Mouse (Mus musculus): ENCODE data around the gene March2. TPM values are rescaled to one million over a fixed set of nuclear protein-coding genes. Genes with fewer than 3 reads are reported as not detected.
A peak's percentile ranks its signal among the peaks of the same experiment; 100 is the strongest.

The March2 gene
- polyA plus RNA-seq (2012; ENCODE audit: insufficient read depth, insufficient read length, missing spikeins), result 61.3 and 62.9 TPM in 2 replicates

- no peak within 1 kb of the TSS for H3K27ac ChIP-seq (ENCODE audit: insufficient read depth, low read depth, low read length)
- H3K4me1 ChIP-seq (ENCODE audit: control insufficient read depth, insufficient read depth, low read length), result peaks cover 6% of the 10 kb centered on the region
- TF ChIP-seq CTCF (IDR thresholded peaks at IDR 0.05; ENCODE audit: low read depth, low read length) (no peak), POLR2A (IDR thresholded peaks at IDR 0.05; ENCODE audit: borderline replicate concordance, low read depth, low read length) (no peak; the same call in 1 of the 2 replicates)
- H3K4me3 ChIP-seq (ENCODE audit: insufficient read depth, low read length), result peak within 1 kb of the TSS; percentile 83
Observed at GRCm38 (mm10) chr17:33718384-33718881, at the start of gene March2. March2 (minus strand) TSS chr17:33718670.

DNA sequence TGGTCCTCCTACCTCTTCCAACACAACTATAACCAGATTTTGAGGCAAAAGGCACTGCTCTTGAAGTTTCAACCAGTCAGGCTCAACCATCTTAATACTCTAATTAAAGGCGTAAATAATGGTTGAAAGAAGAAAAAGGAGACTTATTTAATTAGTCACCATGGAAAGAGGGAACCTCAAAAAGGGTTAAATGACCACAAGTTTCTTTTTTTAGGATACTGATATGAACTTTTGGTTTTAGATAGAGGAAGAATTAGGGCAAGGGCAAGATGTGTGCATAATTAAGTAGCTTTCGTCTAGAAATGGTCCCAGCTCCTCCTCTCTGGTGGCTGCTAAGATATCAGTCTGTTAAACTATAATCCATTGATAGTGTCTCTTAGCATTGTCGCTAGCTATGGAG, 47.9 kb upstream of the March2 start:
- Histone ChIP-seq H3K27ac (ENCODE audit: insufficient read depth, low read depth, low read length) (no peak overlapping the region), H3K4me1 (ENCODE audit: control insufficient read depth, insufficient read depth, low read length) (peaks cover 3% of the 10 kb centered on the region; the same call in 1 of the 2 replicates), H3K4me3 (ENCODE audit: insufficient read depth, low read length) (no peak overlapping the region)
- TF ChIP-seq CTCF (IDR thresholded peaks at IDR 0.05; ENCODE audit: low read depth, low read length), result no peak
- TF ChIP-seq POLR2A (IDR thresholded peaks at IDR 0.05; ENCODE audit: borderline replicate concordance, low read depth, low read length), result no peak

- TF ChIP-seq CTCF (IDR thresholded peaks at IDR 0.05; ENCODE audit: low read depth, low read length), result no peak
- TF ChIP-seq POLR2A (IDR thresholded peaks at IDR 0.05; ENCODE audit: borderline replicate concordance, low read depth, low read length), result no peak
- Histone ChIP-seq H3K27ac (ENCODE audit: insufficient read depth, low read depth, low read length) (peak within 1 kb of the TSS; percentile 99), H3K4me1 (ENCODE audit: control insufficient read depth, insufficient read depth, low read length) (peaks cover 28% of the 10 kb centered on the region), H3K4me3 (ENCODE audit: insufficient read depth, low read length) (peak within 1 kb of the TSS; percentile 90)
Observed at GRCm38 (mm10) chr17:33760255-33761165, 42.0 kb upstream of the March2 start, which contains the start of gene Rab11b. Rab11b (minus strand) TSS chr17:33760530.

DNA sequence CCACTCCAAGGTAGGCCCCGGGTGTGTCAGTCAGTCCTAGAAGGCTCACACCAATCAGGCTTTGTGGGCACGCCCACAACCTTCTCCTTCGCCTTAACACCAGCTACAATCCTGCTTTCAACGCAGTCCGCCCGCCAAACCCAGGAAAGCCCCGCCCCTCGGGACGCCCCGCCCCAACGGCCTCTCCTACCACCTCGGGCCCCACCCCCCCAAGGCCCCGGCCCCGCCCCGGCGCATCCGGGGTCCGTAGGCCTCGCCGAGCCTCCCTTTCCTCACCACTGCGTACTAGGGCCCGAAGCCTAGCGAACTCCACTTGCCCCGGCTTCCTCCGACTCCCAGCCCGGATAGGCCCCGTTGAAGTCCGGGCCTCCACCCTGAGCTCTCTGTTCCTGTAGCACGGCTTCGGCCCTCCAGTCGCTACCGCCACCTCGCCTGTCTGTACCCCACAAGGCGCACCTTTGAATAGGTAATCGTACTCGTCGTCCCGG, 41.3 kb upstream of the March2 start:
- Histone ChIP-seq H3K4me3 (ENCODE audit: insufficient read depth, low read length) (peak overlapping the region; percentile 90), H3K4me1 (ENCODE audit: control insufficient read depth, insufficient read depth, low read length) (peaks cover 28% of the 10 kb centered on the region), H3K27ac (ENCODE audit: insufficient read depth, low read depth, low read length) (peak overlapping the region; percentile 99)
- TF ChIP-seq POLR2A (IDR thresholded peaks at IDR 0.05; ENCODE audit: borderline replicate concordance, low read depth, low read length), result no peak
- TF ChIP-seq CTCF (IDR thresholded peaks at IDR 0.05; ENCODE audit: low read depth, low read length), result no peak

GRCm38 (mm10) chr17:33757231-33757630, 38.8 kb upstream of the March2 start:
- no peak for TF ChIP-seq CTCF (IDR thresholded peaks at IDR 0.05; ENCODE audit: low read depth, low read length)
- no peak for TF ChIP-seq POLR2A (IDR thresholded peaks at IDR 0.05; ENCODE audit: borderline replicate concordance, low read depth, low read length)
- H3K4me1 ChIP-seq (ENCODE audit: control insufficient read depth, insufficient read depth, low read length), result peaks cover 28% of the 10 kb centered on the region

DNA sequence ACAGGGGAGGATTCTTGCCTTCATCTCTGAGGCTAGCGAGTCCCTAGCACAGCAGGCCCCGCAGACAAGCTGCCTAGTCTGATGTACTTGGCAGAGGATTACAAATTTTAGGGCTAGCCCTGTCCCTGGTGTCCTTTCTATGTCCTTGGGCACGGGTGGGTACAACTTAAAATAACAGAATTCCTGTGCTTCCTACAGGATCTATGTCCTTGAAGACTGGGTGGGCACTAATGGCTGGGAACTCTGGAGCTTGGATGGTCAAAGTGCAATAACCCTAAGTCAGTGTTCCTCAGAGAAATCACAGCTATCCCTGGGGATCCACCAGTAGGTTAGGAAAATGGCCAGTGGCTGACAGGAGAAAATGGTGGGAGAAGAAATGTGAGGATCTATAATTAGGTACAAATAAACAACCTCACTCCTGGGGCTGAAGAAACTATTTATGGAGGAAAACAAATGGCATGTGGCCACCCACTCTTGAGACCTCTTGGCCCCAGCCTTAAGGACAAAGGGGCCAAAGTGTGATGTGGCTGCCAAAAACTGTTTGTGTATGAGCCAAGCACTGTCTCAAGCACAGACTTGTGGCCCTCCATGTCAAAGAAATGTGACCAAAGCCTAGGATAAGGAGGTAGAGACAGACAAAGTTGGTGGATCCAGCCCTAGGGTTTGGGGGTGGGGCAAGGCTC, 37.8 kb upstream of the March2 start:
- H3K4me1 ChIP-seq (ENCODE audit: control insufficient read depth, insufficient read depth, low read length), result peaks cover 28% of the 10 kb centered on the region
- H3K4me3 ChIP-seq (ENCODE audit: insufficient read depth, low read length), result no peak overlapping the region
- H3K27ac ChIP-seq (ENCODE audit: insufficient read depth, low read depth, low read length), result no peak overlapping the region
- TF ChIP-seq POLR2A (IDR thresholded peaks at IDR 0.05; ENCODE audit: borderline replicate concordance, low read depth, low read length) (no peak), CTCF (IDR thresholded peaks at IDR 0.05; ENCODE audit: low read depth, low read length) (no peak)

More at GRCm38 (mm10) chr17:33757231-33757630, 38.8 kb upstream of the March2 start:
- no peak overlapping the region for H3K27ac ChIP-seq (ENCODE audit: insufficient read depth, low read depth, low read length)
- H3K4me3 ChIP-seq (ENCODE audit: insufficient read depth, low read length), result no peak overlapping the region

DNA sequence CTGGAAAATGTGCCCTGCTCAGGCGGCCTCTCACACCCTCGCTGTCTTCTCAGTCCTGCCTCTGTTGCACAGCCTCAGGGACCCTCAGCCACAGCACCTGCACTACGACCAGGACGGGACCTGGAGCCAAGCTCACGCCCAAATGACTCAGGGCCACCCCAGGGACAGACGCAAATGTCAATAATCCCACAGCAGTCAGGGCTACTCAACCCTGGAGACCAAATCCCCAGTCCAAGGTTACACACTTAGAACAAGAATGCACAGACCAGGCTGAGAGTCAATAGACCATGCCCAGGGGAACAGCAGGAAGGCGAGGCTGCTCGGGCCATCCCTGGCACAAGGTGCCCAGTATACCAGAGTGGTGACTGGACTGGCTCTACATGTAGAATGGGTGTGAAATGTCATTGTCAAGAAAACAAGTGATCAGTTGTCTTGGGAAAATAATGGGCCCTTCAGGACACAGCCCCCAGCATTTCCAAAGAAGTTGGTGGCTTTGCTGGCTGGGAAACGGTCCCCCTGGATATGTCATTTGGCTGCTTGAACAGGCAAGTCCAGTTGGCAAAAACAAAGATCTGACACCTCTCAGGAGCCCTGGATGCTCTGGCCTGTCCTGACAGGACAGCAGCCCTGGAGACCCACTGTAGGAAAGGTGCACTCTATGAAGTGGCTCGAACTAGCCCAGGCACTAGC, 37.1 kb upstream of the March2 start:
- H3K4me1 ChIP-seq (ENCODE audit: control insufficient read depth, insufficient read depth, low read length), result peaks cover 25% of the 10 kb centered on the region
- no peak overlapping the region for H3K4me3 ChIP-seq (ENCODE audit: insufficient read depth, low read length)
- no peak for TF ChIP-seq POLR2A (IDR thresholded peaks at IDR 0.05; ENCODE audit: borderline replicate concordance, low read depth, low read length)
- no peak for TF ChIP-seq CTCF (IDR thresholded peaks at IDR 0.05; ENCODE audit: low read depth, low read length)
- no peak overlapping the region for H3K27ac ChIP-seq (ENCODE audit: insufficient read depth, low read depth, low read length)

DNA sequence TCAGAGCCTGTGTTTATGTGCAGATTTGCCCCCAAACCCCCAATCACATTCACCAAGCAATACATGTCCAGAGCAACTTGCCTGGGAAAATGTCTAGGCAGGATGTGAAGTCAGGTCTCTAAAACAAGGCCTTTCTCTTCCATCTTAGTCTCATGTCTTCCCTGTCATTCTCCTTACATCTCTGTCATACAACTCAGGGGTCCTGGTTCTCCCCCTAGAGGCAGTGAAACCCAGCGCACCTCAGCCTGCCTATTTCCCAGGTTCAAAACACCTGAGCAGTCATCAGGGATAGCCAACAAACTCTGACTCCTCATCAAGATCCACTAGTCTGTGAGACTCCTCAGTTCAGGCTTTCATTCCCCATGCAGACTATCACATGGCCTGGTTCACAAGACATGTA, 36.2 kb upstream of the March2 start:
- H3K27ac ChIP-seq (ENCODE audit: insufficient read depth, low read depth, low read length), result no peak overlapping the region
- TF ChIP-seq POLR2A (IDR thresholded peaks at IDR 0.05; ENCODE audit: borderline replicate concordance, low read depth, low read length) (no peak), CTCF (IDR thresholded peaks at IDR 0.05; ENCODE audit: low read depth, low read length) (no peak)
- H3K4me1 ChIP-seq (ENCODE audit: control insufficient read depth, insufficient read depth, low read length), result peaks cover 25% of the 10 kb centered on the region
- no peak overlapping the region for H3K4me3 ChIP-seq (ENCODE audit: insufficient read depth, low read length)

GRCm38 (mm10) chr17:33752297-33752696, 33.8 kb upstream of the March2 start:
- Histone ChIP-seq H3K4me1 (ENCODE audit: control insufficient read depth, insufficient read depth, low read length) (peaks cover 10% of the 10 kb centered on the region), H3K27ac (ENCODE audit: insufficient read depth, low read depth, low read length) (no peak overlapping the region), H3K4me3 (ENCODE audit: insufficient read depth, low read length) (no peak overlapping the region)
- TF ChIP-seq POLR2A (IDR thresholded peaks at IDR 0.05; ENCODE audit: borderline replicate concordance, low read depth, low read length), result no peak
- no peak for TF ChIP-seq CTCF (IDR thresholded peaks at IDR 0.05; ENCODE audit: low read depth, low read length)
